Mouse (Mus musculus) heart, embryonic 15.5 days (tissue): Measurements from ENCODE around the gene Zmiz1. TPM values are rescaled to one million over a fixed set of nuclear protein-coding genes. Genes with fewer than 3 reads are reported as not detected.

Experiments
- ATAC-seq: fragments of 200-750 bp; cut with Nextera tagmentation; replicated peaks from 2 replicates; pipeline ENCODE4 v1.8.0; 2017; ENCODE audit warnings: low read depth, moderate TSS enrichment; ENCODE audit not compliant: insufficient number of reproducible peaks, insufficient read depth, low FRiP score
- H3K27ac ChIP-seq: fragments of 300-500 bp; sonication (generic); 2 replicates; pipeline ENCODE4 v1.5.1; 2015; ENCODE audit warnings: mild to moderate bottlenecking, inconsistent platforms
- H3K27me3 ChIP-seq: fragments of 300-500 bp; sonication (generic); 2 replicates; pipeline ENCODE4 v1.6.1; 2015; ENCODE audit warnings: inconsistent platforms
- H3K36me3 ChIP-seq: fragments of 300-500 bp; sonication (generic); 2 replicates; pipeline ENCODE4 v1.6.1; 2015; ENCODE audit warnings: mild to moderate bottlenecking, inconsistent platforms
- H3K4me1 ChIP-seq: fragments of 300-500 bp; sonication (generic); replicated peaks from 2 replicates; pipeline ENCODE4 v1.6.1; 2015; ENCODE audit warnings: inconsistent platforms
- H3K4me2 ChIP-seq: fragments of 300-500 bp; sonication (generic); 2 replicates; pipeline ENCODE4 v1.6.1; 2015; ENCODE audit warnings: inconsistent platforms, mild to moderate bottlenecking, moderate library complexity
- H3K4me3 ChIP-seq: fragments of 300-500 bp; sonication (generic); 2 replicates; pipeline ENCODE4 v1.5.1; 2015; ENCODE audit warnings: mild to moderate bottlenecking, inconsistent platforms
- H3K9ac ChIP-seq: fragments of 300-500 bp; sonication (generic); 2 replicates; pipeline ENCODE4 v1.6.1; 2015; ENCODE audit warnings: mild to moderate bottlenecking, inconsistent platforms
- H3K9me3 ChIP-seq: fragments of 300-500 bp; sonication (generic); replicated peaks from 2 replicates; pipeline ENCODE4 v1.6.1; 2016; ENCODE audit warnings: inconsistent platforms
- WGBS: fragments of 180-500 bp; shearing (Covaris S2); methylation state at CpG from one replicate; pipeline ENCODE4 v1.1.7; 2015; ENCODE audit warnings: mixed read lengths; 5-methylcytosine and 5-hydroxymethylcytosine counted together
- polyA plus RNA-seq: library from polyadenylated mRNA; unstranded; fragments of >200 nt; fragmentation: Nextera tagmentation; extraction: Ambion mirVana; gene quantifications from 2 replicates; pipeline ENCODE4 v1.2.1, GENCODE M21; 2015

Gene Zmiz1
- polyA plus RNA-seq, 1 experiment from 2014 or later, result 22.1 TPM

DNA sequence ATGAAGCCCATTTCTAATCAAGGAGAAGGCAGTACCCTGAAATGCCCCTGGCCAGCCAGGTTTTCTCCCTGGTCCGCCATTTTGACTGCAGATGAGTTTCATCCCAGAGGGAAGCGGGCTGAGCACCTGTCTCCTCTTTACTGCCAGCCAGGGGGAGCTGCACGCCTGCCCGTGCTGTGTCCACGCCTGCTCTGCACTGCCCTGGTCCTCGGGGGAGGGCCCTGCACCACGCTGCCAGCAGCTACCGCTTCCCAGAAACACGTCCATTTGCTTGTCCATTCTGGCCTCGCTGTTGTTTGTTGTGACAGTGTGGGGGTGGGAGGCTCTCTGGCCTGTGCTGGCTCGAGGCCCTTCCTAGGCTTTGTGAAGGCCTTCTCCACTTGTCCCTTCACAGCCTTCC is 201.7 kb downstream of the Zmiz1 start:
- Histone ChIP-seq H3K9me3 (no peaks in the 10 kb centered on the region), H3K9ac (no peak overlapping the region), H3K4me1 (peaks cover 29% of the 10 kb centered on the region), H3K4me2 (no peak overlapping the region), H3K4me3 (no peak overlapping the region), H3K27ac (0 out of 2 replicates have a peak overlapping the region, but pooled peaks have one; percentile 6), H3K27me3 (no peaks in the 10 kb centered on the region), H3K36me3 (peaks cover 80% of the 10 kb centered on the region)
- WGBS, result 53% methylated on average over 11 of the region's 11 CpGs
- no peak for ATAC-seq

DNA sequence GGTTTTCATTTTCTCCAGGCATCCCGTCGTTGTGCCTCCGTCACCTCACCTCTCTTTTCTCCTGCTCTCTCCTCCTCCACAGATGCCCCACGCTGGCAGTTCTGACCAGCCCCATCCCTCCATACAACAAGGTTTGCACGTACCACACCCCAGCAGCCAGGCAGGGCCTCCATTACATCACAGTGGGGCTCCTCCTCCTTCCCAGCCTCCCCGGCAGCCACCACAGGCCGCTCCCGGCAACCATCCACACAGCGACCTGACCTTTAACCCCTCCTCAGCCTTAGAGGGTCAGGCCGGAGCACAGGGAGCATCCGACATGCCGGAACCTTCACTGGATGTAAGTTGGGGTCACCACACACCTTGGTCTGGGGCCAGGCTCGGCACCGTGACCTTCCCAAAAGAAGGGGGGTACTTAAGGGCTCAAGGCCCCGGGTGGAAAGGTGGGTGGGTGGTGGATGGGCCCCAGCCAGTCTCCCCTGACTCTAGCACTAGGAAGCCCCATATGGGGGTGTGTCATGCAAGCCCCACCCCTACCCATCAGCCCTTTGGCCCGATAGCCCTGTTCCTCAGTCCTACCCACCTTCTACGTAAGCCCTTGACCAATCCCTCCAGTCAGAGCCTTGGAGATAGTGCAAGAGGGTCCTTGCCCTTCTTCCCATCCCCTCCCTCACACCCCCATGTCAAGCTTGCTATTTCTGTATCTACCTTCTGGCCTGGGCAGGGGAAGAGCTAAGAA is 202.4 kb downstream of the Zmiz1 start:
- Histone ChIP-seq H3K9ac (no peak overlapping the region), H3K4me1 (peaks cover 30% of the 10 kb centered on the region), H3K27me3 (no peaks in the 10 kb centered on the region), H3K9me3 (no peaks in the 10 kb centered on the region), H3K4me3 (no peak overlapping the region), H3K27ac (0 out of 2 replicates have a peak overlapping the region, but pooled peaks have one; percentile 6), H3K36me3 (peaks cover 79% of the 10 kb centered on the region), H3K4me2 (no peak overlapping the region)
- 81% methylated on average over 17 of the region's 17 CpGs for WGBS
- no peak for ATAC-seq

DNA sequence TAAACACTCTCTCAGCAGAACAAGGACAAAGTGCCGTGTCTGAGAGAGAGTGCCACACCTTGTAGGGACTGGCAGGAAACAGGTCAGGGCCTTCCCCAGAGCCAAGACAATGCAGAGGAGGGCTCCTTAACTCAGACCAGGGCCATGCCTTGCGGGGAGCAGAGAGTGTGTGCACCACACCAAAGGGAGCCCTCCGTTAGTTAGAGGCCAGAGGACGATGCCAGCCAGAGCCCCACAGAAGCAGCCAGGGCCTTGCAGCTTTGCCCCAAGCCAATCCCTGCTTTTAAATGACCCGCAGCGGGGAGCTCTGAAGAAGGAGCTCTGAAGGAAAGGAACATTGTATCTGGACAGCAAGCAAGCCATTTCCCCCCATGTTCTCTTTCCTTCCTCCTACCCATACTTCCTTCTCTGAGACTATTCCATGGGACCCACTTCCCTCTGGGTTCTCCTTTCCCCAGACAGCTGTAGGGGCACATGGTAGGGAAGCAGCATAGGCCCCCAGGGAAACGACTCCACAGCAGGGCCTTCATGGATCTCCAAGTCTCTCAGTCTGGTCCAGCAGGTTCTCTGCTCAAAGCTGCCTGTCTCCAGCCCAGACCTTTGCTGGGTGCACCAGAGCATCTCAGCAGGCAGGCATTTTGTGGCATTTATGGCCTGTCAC is 204.8 kb downstream of the Zmiz1 start:
- Histone ChIP-seq H3K4me2 (no peak overlapping the region), H3K27ac (peak overlapping the region; percentile 52), H3K36me3 (peaks cover 55% of the 10 kb centered on the region), H3K9me3 (no peaks in the 10 kb centered on the region), H3K4me3 (no peak overlapping the region), H3K27me3 (no peaks in the 10 kb centered on the region), H3K9ac (no peak overlapping the region), H3K4me1 (peaks cover 41% of the 10 kb centered on the region)
- WGBS, result 80% methylated on average over 7 of the region's 7 CpGs
- no peak for ATAC-seq

DNA sequence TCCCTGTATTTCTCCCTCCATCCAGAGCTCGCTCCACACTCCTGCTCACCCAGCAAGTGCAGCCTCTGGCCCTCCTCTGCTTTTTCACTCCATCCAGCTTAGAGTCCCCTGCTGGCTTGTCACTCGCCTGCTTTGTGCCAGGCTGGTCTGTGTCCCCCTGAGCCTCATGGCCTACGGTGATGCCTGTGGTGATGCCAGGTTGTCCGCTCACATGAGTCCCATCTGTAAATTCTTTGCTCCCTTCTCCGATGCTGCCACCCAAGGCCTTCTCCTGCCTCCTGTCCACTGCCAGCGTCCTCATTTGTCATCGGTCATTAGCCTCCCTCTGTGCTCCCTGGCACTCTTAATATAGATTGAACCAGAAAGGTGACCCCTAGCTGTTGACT is 205.3 kb downstream of the Zmiz1 start:
- Histone ChIP-seq H3K9ac (no peak overlapping the region), H3K27ac (peak overlapping the region; percentile 52), H3K27me3 (no peaks in the 10 kb centered on the region), H3K4me3 (no peak overlapping the region), H3K4me2 (no peak overlapping the region), H3K36me3 (peaks cover 50% of the 10 kb centered on the region), H3K9me3 (no peaks in the 10 kb centered on the region), H3K4me1 (peaks cover 41% of the 10 kb centered on the region)
- ATAC-seq, result no peak
- 64% methylated on average over 7 of the region's 7 CpGs for WGBS

DNA sequence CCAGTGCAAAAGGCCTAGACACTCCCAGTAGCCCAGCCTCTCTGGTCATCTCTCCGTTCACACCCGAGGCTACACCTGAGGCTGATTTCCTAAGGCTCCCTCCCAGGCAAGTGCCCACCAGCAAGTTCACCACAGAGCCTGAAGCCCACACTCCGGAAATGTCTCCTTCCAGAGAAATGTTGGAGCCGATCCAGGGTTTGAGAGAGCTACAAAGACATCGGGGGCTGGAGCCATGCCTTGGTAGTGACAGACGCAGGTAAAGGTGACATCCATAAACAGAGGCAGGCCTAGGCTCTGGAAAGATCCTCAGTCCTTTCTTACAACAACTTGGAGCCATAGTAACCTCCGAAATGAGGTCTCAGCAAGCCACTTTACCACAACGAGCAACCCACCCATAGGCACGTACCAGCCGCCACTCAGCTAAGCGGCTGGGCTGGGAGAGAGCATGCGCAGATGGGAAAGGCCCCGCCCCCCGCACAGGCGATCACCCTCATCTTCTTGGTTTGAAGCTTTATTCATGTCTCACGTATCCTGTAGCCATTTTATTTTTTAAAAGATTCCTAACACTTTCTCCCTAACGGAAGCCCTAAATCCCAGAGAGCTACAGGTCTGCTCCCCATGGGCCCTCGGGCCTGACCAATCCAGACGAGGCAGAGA is 206.5 kb downstream of the Zmiz1 start:
- H3K27me3 ChIP-seq, result no peaks in the 10 kb centered on the region
- peak overlapping the region; percentile 73 for H3K27ac ChIP-seq
- peaks cover 41% of the 10 kb centered on the region for H3K4me1 ChIP-seq
- no peak for ATAC-seq
- H3K9ac ChIP-seq, result 0 out of 2 replicates have a peak overlapping the region, but pooled peaks have one; percentile 4
- no peak overlapping the region; the same call in 1 of the 2 replicates for H3K4me2 ChIP-seq
- WGBS, result 65% methylated on average over 19 of the region's 19 CpGs
- peaks cover 49% of the 10 kb centered on the region for H3K36me3 ChIP-seq
- no peak overlapping the region for H3K4me3 ChIP-seq
- H3K9me3 ChIP-seq, result no peaks in the 10 kb centered on the region

DNA sequence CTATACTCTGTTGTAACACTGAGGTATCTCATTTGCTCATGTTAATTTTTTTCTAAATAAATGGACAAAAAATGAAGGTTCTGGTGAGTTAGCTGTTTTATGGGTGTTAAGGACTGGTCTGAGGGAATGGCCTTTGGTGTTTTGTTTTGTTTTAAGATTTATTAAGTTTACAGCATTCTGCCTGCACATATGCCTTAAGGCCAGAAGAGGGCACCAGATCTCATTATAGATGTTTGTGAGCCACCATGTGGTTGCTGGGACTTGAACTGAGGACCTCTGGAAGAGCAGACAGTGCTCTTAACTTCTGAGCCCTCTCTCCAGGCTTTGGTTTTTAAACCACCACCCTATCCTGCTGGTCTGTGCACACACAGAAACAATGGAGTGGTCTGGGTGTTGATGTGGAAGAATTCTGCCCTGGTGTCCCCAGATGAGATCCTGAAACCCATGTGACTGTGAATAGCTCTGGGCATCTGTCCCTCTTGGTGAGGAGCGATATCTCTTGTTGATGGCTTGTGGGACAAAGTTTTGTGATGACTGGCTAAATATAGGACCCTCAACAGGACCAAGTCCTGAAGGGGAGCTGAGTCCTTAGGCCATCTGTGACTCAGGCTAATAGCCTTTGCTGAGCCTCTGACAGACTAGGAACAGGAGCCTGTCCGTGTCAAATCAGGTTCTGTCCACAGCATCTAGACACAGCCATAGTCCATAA is 207.8 kb downstream of the Zmiz1 start:
- Histone ChIP-seq H3K36me3 (peaks cover 41% of the 10 kb centered on the region), H3K4me2 (no peak overlapping the region), H3K27me3 (no peaks in the 10 kb centered on the region), H3K9me3 (no peaks in the 10 kb centered on the region), H3K4me1 (peaks cover 37% of the 10 kb centered on the region), H3K4me3 (no peak overlapping the region), H3K27ac (peak overlapping the region; percentile 84), H3K9ac (no peak overlapping the region)
- peak; percentile 75 for ATAC-seq
- WGBS, result 51% methylated on average over 2 of the region's 2 CpGs

DNA sequence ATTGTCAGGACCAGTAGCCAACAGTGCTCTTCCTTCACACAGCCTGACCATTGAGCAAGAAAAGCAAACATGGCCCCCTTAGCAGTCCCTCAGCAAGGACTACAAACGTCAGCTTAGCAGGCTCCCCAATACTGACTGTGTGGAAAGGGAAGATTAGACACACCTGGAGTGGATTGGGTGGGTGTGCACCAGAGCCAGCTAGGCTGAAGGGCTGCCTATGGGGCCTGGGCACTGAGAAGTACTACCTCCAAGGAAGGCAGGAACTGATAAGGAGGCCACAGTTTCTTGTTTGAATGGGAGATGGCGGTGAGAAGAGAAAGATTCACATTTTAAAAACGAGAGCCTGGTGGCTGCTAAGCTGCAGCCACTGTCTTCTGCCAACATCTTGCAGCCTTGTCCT is 208.6 kb downstream of the Zmiz1 start:
- Histone ChIP-seq H3K4me1 (peaks cover 37% of the 10 kb centered on the region), H3K4me2 (no peak overlapping the region), H3K27ac (peak overlapping the region; percentile 84), H3K27me3 (no peaks in the 10 kb centered on the region), H3K4me3 (no peak overlapping the region), H3K9ac (no peak overlapping the region), H3K9me3 (no peaks in the 10 kb centered on the region), H3K36me3 (peaks cover 33% of the 10 kb centered on the region)
- WGBS, result 42% methylated on average over 3 of the region's 3 CpGs
- no peak for ATAC-seq

DNA sequence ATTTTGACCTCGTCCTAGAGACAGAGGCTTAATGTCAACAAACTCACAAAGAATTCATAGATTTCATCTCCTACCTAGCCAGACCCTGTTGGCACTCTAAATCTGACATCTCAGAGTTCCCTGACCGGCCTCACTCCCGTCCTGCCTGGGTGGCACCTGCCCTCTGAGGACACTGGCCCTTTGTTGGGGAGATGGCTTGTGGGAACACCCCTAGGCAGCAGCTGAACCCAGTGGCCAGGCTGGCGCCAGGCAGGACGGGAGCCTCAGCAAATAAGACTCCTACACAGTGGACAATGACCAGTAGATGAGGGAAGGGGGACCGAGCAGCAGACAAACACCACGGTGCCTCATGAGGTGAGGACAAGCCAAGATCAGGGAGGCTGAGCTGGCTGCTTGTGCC is 220.6 kb downstream of the Zmiz1 start:
- no peaks in the 10 kb centered on the region for H3K4me1 ChIP-seq
- no peaks in the 10 kb centered on the region for H3K9me3 ChIP-seq
- ATAC-seq, result no peak
- no peak overlapping the region for H3K4me3 ChIP-seq
- no peaks in the 10 kb centered on the region for H3K27me3 ChIP-seq
- no peak overlapping the region for H3K27ac ChIP-seq
- no peak overlapping the region for H3K4me2 ChIP-seq
- no peak overlapping the region for H3K9ac ChIP-seq
- no peaks in the 10 kb centered on the region for H3K36me3 ChIP-seq
- WGBS, result 67% methylated on average over 7 of the region's 7 CpGs

DNA sequence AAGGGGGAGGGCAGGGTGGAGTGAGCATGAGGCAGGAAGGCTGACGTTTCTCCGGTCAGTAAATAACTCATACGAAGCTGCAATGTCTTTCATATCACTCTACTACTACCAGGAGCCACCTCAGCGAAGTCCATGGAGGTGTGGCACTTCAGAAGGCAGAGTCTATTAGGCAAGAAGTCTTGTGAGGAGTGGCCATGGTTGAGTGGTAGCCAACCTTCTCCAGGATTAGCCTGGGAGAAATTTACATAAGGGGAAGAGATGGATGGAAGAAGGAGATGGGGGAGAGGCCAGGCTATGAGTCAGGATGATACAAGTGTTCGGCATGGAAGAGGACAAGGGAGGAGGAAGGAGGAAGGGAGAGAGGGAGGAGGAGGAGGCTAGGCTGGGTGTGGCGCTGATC is 223.0 kb downstream of the Zmiz1 start:
- Histone ChIP-seq H3K27me3 (no peaks in the 10 kb centered on the region), H3K9ac (no peak overlapping the region), H3K4me3 (no peak overlapping the region), H3K4me1 (peaks cover 18% of the 10 kb centered on the region), H3K27ac (no peak overlapping the region), H3K36me3 (no peaks in the 10 kb centered on the region), H3K9me3 (no peaks in the 10 kb centered on the region), H3K4me2 (no peak overlapping the region)
- WGBS, result 69% methylated on average over 6 of the region's 6 CpGs
- ATAC-seq, result no peak

DNA sequence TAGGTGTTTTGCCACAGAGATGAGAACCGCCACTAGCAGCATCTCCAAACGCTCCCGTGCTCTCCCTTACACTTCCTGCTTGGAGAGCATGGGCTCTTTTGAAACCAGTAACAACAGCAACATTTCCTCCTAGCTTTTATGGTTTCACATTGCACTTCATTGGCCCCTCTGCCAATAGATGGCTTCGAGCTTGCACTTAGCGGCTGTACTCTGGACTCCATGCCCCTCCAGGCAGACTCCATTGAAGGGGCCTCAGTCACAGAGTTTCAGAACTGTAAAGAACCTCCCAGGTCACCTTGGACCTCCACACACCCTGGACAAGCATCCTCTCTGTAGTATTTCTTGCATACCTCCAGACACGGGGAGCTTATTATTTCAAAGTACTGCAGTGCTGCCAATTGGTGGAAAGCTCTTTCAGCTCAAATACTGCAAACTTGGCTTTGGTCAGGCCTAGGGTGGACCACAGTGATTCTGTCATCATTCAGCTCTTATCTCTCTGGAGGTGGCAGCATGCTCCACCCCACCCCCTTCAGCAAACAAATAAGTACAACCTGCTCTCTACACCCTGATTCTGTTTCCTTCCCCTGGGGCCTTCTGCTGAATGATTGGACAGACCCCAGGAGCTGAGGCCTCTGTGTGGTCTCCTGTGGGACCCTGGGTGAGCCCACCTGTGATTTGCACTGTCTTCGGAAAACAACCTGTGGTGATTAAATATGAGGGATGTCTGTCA is 227.4 kb downstream of the Zmiz1 start:
- Histone ChIP-seq H3K4me2 (no peak overlapping the region), H3K9me3 (no peaks in the 10 kb centered on the region), H3K4me1 (peaks cover 36% of the 10 kb centered on the region), H3K27me3 (no peaks in the 10 kb centered on the region), H3K4me3 (no peak overlapping the region), H3K9ac (peak overlapping the region; percentile 22; the same call in 1 of the 2 replicates), H3K27ac (peak overlapping the region; percentile 97), H3K36me3 (no peaks in the 10 kb centered on the region)
- ATAC-seq, result peak; percentile 42; the same call in 1 of the 2 replicates
- WGBS, result 56% methylated on average over 7 of the region's 7 CpGs
